Mouse (Mus musculus): ENCODE results near the gene Plppr3.
A peak's percentile ranks its signal among the peaks of the same experiment; 100 is the strongest.

Gene Plppr3

DNA sequence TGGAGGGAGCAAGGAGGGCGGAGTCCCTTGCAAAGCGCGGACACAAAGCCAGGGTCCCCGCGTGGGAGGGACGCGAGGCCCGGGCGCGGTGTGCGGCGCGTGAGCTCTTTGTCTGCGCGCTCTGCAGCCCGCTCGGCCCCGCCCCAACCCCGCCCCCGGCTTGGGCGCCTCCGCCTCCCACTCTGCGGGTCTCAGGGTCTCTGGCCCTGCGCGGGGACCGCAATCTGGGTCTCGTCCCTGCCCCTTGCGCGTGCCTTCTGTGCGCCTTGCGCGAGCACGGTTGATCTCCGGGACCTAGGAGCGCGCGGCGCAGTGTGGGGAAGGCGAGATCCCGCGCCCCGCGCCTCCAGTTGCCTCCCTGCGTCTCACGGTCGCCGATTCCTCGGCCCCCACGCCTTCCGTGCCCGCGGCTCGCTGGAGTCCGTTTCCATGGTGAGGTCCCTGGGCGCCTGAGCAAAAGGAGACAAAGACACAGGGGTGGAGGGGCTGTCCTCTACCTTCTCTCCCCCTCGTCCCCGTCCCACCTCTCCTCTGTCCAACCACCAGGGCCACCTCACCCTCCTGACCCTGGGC lies at the start of gene Plppr3, which contains the start of gene Prtn3:
TSS of gene Plppr3 (minus strand) at position 345 of the 573 bp plus-strand sequence.
TSS of gene Prtn3 (plus strand) at position 187 of the 573 bp plus-strand sequence.
- no peak for DNase-seq (ENCODE audit: low spot score in 2 of 2)

DNA sequence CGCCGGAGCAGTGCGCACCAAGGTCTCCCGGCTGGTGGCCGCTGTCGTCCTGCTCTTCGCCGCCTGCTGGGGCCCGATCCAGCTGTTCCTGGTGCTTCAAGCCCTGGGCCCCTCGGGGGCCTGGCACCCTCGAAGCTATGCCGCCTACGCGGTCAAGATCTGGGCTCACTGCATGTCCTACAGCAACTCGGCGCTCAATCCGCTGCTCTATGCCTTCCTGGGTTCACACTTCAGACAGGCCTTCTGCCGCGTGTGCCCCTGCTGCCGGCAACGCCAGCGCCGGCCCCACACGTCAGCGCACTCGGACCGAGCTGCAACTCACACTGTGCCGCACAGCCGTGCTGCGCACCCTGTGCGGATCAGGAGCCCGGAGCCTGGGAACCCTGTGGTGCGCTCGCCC lies 47.1 kb upstream of the Plppr3 start:
- DNase-seq (ENCODE audit: low spot score in 2 of 2): no peak

DNA sequence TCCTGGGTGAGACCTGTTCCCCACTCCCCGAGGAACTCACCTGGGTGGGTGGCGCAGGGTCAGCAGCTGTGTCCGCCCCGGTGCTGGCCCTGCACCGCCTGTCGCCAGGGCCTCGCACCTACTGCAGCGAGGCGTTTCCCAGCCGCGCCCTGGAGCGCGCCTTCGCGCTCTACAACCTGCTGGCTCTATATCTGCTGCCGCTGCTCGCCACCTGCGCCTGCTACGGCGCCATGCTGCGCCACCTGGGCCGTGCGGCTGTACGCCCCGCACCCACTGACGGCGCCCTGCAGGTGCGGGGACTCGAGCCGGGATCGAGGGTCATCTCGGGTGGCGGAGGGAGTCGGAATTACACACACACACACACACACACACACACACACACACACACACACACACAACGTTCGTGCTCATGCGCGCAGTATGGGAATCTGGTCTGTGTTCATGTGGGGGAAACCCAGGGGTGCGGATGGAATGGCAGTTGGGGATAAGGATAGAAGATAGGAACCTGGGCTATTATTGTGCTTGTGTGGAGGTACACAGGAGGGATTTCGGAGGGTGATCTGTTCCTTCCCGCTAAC lies 46.6 kb upstream of the Plppr3 start, which contains the start of gene R3hdm4:
TSS of gene R3hdm4 (minus strand) at position 251 of the 578 bp plus-strand sequence.
- no peak for DNase-seq (ENCODE audit: low spot score in 2 of 2)

DNA sequence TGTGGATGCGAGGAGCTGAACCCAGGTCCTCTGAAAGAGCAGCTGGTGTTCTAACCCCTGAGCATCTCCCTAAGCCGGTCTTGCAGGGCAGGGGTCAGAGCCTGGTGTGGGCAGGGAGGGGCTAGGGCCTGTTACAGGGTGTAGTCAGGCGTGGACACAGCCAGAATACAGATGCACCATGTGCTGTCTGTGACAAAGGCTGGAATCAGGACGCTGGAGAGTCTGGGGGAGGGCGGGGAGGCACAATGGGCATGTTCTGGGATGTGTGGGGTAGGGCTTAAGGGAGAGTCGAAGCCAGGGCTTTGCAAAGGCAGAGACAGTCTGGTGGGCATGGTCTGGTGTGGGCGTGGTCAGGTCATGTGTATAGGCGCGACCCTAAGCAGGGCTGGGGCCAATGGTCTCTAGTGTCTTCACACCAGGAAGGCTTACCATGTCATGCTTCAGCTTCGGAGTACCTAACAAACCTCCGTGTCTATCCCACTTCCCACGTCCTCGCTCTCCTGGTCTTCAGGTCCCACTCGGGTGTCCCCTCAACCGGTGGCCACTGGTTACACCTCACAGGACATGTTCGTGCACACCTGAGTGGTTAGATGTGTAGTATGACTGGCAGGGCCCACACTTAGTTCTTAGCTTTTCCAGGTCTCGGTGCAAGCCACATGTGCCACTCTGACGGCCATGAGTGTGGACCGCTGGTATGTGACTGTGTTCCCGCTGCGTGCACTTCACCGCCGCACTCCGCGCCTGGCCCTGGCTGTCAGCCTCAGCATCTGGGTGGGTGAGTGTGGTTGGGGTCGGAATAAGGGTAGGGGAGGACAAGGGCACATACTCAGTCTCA lies 45.8 kb upstream of the Plppr3 start:
- no peak for DNase-seq (ENCODE audit: low spot score in 2 of 2)

DNA sequence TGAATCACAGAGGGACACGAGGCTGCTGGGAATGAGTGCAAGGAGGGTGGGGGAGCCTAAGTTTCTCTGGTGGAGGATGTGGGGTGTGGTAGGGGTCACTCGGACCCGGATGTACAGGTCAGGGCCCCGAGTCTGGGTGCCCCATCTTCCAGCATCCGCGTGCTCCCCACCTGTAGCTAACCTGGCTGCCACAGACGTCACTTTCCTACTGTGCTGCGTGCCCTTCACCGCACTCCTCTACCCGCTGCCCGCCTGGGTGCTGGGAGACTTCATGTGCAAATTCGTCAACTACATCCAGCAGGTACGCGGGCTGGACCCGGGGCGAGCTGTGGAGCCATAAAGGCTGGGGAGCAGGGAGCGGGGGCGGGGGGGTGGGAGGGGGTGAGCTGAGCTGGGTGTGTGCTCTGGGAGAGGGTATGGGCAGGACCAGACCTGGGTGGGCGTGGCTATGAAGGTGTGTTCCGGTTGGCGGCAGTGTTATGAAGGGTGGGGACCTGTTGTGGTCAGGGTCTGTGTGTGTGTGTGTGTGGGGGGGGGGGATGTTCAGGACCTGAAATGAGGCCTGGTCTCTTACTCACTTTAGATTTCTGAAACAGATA lies 44.9 kb upstream of the Plppr3 start:
- DNase-seq (ENCODE audit: low spot score in 2 of 2): no peak

DNA sequence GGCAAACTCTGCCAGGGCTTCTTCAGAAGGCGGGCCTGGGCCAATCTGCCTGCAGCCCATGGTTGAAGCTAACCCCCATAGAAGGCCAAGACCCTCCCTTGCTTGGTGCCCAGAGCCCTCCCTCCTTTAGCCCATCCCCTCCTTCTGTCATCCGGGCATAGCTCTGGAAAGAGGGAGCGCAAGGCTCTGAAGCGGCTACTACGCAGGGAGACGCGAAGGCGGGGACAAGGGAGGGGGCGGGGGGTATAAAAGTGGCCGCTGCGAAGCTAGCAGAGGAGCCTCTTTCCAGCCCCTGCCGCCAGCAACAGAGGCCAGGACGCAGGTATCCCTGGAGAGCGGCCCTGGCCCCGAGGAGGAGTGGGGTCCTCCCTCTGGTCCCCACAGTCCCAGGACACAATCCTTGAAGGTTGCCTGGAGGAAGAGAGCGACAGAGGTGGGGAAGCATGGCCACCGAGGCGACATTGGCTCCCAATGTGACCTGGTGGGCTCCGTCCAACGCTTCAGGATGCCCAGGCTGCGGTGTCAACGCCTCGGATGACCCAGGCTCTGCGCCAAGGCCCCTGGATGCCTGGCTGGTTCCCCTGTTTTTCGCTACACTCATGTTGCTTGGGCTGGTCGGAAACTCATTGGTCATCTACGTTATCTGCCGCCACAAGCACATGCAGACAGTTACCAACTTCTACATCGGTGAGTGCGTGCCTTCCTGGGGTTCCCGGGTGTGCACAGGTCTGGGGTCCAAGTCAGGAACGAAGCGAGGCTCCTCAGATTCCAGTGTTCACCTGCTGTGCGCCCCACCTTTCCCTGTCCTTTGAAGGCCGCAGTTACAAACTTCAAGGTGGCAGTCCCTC lies 44.0 kb upstream of the Plppr3 start:
- DNase-seq (ENCODE audit: low spot score in 2 of 2): no peak

DNA sequence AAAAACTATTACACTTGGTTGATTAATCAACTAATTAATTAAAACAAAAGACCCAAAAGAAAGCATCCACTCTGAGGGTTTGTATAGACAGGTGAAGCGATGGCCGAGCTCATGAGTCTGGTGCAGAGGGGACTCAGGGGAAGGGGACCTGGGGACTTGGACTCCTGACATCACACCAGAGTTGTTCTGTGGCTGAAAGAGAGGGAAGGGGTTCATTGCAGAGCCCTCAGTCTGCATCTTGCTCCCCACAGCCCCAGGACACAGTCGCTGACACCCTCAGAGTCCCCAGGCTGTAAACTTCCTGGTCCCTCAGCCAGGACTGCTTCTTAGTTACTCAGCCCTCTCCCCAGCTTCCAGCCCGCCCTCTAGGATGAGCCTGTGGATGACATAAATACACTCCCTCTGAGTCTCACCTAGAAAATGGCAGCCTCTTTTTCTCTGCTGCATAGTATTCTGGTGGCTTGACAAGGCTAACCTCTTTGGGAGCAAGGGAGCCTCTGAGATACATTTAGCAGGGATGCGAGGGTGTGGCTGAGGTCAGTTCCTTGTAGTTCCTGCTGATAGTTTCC lies 43.2 kb upstream of the Plppr3 start:
- no peak for DNase-seq (ENCODE audit: low spot score in 2 of 2)

DNA sequence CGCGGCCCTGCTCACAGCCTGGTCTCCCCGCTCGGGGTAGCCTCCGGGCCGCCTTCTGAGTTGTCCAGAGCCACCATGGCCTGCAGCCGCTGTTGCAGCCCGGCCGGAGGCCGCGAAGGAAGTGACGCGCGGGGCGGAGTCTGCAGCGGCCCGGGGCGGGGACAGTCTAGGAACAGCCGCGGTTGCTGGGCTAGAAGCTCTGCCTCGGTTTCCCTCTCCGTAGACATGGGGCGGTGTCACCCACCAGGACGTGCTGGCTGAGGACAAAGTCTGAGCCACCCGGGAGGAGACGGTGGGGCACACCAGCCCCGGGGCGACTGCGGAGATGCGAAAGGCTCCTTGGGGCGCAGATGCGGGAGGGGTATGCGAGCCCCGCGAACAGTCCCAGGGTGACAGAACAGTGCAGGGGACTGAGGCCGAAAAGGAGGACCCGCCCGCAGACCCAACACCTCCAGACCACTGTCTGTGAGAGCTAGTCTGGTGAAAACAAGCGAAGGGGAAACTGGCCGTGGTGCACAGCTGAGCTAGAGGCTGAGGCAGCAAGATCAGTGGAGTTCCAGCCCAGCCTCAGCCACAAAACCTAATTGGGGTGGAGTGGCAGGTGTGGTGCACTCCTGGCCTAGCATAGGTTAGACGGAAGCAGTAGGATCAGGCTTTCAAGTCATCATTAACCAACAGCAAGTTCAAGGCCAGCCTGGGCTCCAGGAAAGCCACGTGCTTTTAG lies 42.5 kb upstream of the Plppr3 start, which contains the start of gene Kiss1r:
TSS of gene Kiss1r (plus strand) at position 164 of the 724 bp plus-strand sequence.
- DNase-seq (ENCODE audit: low spot score in 2 of 2): peak; percentile 79 to 88

DNA sequence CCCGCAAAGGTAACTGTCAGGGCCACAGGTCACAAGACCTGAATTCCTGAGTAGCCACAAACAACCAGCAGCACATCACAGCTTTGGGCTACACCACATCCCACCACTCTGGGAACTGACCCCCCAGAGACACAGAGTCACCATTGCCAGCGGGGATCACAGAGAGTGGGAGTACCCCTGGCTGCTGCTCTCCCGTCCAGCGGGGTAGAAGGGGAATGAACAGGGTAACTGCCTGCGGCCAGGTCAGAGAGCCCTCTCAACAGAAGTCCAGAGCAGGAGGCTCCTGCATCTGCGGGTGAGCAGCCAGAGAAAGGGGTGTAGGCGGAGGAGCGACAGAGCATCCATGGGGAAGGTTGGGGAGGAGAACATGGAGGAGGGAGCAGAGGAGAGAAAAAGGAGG lies 41.6 kb upstream of the Plppr3 start:
- DNase-seq (ENCODE audit: low spot score in 2 of 2): no peak

DNA sequence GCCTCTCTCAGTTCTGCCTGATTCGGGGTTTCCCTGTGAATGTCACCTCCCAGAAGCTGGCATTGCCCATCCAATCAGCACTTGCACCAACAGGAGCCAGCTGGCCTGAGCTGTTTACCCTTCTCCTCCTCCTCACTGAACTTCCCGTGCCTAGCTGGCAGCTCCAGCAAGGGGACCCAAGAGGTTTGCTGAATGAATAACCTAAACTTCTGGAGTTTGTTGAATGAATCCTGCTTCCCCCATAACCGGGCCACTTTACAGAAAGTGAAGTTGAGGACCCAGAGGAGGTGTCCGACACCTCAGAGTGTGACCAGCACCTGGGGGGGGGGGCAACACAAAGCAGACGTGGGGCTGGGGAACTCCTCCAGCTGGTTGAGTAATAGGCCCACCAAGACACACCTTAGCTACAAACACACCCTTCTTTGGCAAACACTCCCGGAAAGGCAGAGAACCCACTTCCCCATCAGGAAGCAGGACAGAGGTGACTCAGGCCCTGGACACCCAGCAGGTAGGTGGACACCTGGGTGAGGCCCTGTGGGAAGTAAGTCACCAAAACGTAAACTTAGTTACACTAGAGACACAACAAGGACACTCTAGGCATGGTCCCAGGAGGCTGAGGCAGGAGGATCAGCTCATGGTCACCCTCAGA lies 40.6 kb upstream of the Plppr3 start:
- DNase-seq (ENCODE audit: low spot score in 2 of 2): no peak

DNA sequence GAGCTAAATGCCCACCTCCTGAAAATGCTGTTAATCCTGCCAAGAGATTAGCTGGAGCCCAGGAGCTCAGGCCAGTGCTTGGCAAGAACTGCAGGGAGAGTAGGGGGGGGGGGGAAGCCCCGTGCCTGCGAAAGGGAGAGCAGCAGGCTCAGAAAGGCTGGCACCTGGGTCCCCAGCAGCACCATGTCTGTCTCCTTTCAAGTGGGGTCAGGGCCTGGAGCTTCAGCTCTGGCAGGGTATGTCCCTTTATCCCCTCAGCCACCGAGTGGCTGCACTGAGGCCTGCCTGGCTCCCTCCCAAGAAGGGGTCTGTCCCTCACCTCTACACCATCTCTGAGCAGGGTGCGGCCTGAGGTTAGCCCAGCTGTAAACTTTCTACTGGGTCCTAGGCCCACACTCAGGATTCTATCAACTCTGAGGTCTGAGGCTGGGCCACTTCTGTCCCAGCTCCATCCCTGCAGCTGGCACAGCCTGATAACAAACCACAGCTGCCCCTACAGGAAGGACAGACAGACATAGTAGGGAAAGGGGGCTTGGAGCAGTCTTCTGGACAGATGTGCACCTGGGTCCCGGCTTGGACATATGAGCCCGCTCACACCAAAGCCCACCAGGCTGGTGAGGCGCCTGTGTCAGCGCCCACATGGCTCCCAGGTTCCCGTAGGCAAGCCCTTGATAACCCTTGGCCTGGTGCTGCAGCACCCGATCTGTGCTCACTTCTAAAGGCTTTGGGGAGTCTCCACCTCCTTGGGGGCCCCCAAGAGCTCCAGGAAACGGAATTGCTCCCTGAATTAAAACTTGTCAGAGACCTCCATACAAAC lies 39.9 kb upstream of the Plppr3 start:
- DNase-seq (ENCODE audit: low spot score in 2 of 2): no peak

DNA sequence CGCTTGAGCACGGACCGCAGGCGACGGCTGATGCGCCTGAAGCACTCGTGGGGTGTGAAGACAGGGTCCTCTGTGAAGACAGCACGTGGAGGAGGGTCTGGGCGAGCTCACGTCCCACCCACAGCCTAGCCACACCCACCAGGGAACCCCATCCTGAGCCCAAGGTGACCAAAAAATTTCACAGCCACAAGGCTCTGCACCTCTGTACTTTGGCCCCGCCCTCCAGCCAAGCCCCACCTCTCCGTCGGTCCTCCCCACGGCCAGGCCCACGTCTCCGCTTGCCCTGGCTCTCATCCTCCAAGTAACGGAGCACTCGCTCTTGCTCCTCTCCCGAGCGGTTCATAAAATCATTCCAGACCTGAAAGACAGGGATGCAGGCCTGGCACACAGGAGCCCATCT lies 38.0 kb upstream of the Plppr3 start:
- no peak for DNase-seq (ENCODE audit: low spot score in 2 of 2)

DNA sequence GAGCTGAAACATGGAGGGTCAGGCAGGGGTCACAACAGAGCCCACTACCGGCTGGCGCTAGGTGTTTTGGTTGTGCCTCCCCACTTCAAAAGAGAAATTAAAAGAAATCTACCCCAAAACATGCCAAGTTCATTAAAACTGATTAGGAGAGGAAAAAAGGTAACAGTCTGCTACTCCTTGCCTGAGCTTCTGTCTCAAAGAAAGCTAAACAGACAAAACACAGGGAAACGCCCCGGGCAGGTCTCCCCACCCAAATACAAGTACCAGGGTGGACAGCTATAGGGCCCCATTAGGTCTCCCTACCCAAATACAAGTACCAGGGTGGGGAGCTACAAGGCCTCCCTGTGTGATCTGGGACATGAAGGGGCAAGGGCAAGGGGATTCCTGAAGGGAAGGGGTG lies 36.1 kb upstream of the Plppr3 start, which contains the start of gene Gm26602:
TSS of gene Gm26602 (plus strand) at position 301 of the 400 bp plus-strand sequence.
- DNase-seq (ENCODE audit: low spot score in 2 of 2): no peak

DNA sequence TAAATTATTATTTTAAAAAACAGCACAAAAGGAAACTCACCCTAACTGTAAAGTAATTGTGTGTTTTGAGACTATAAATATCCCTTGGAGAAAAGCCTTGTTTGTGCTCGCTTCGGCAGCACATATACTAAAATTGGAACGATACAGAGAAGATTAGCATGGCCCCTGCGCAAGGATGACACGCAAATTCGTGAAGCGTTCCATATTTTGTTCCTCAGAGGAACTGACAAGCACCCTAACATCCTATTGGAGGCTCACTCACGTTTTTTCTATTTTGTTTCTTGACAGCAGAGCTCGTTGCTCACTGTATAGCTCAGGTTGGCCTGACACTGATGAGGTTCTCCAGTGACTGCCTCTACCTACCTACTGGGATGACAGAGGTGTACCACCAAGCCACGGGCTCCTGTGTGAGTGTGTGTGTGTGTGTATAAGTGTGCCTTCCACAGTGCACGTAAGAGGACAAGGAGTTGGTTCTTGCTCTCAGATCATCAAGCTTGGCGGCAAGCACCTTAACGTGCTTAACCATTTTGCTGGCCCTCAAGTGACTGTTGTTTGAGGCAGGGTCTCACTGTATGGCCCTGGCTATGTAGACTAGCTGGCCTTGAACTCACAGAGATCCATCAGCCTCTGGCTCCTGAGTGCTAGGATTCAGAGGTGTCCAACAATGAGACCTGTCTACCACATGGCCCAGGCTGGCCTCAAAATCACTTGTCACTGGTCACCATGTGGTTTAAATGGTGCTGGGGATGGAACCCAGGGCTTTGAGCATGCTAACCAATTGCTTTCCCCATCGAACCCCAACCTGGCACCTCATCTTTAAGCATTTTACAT lies 34.9 kb upstream of the Plppr3 start:
- DNase-seq (ENCODE audit: low spot score in 2 of 2): no peak

DNA sequence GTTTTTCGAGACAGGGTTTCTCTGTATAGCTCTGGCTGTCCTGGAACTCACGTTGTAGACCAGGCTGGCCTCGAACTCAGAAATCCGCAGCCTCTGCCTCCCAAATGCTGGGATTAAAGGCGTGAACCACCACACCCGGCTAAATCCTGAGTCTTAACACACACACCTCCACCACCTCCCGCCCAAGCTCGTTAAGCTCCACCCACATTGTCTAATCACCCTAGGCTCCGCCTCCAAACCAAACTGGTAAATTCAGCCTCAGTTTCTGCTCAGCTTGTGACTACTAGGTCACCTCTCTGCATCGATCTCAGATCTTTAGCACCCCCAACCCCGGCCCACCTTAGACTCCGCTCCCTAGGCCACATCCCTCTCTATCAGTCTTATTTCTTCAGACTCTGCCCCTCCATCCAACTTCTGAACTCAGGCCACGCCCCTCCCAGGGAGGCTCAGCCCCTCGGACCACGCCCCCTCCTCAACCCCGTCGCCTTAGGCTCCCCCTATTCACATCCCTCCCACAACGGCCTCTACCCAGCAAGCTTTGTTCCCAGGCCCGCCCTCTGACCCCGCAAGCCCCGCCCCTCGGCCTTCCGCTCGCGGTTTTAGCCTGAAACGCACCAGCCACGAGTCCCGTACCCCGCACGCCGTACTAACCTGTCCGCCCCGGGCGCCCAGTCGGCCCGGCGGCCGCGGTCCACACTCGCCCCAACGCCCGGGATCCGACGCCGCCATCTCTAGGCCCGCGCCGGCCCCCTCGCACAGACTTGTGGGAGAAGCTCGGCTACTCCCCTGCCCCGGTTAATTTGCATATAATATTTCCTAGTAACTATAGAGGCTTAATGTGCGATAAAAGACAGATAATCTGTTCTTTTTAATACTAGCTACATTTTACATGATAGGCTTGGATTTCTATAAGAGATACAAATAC lies 34.0 kb upstream of the Plppr3 start, which contains the start of gene Med16:
TSS of gene Med16 (minus strand) at position 757 of the 925 bp plus-strand sequence.
- peak; percentile 88 to 93 for DNase-seq (ENCODE audit: low spot score in 2 of 2)

DNA sequence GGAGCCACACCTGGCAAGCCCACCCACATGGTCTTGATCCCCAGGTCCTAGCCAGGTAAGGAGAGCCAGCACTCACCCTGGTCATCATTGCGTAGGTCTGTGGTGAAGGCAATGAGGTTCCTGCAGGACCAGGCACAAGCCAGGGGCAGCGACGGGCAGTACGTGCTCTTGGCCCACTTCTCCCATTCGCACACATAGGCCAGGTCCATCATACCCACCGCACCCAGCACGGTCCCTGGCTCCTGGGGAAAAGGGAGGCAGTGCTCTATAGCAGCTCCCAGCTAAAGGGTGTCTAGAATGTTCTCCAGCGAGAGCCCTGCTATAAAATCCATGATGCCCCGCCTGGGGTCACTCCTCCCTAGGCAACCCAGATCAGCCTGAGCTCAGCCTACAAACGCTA lies 33.0 kb upstream of the Plppr3 start:
- no peak for DNase-seq (ENCODE audit: low spot score in 2 of 2)

DNA sequence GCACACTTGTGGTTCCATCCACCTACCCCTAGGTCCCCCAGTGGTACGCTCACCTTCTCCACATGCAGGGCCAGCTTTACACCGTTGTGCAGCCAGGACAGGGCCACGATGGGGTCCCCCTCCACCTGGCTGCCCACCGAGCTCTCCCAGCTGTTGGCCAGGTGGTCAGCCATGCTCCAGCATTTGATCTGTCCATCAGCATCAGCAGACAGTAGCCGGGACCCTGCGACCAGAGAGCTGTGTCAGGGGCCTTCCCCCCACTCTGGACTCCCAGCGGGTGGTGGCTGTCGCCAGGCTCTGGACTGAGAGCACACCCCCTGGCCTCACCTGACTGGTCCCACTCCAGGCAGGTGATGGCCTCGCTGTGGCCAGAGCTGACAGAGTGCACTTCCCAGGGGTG lies 32.3 kb upstream of the Plppr3 start:
- DNase-seq (ENCODE audit: low spot score in 2 of 2): no peak
